Mouse (Mus musculus) stomach, embryonic 16.5 days (tissue): ENCODE measurements at regions not wholly inside any gene's neighbourhood (a gene's known extent, or its start where the extent isn't known, plus 50 kb on each side); places are given as distances from the start of the nearest gene placed in this dataset.

ENCODE experiments used
- ATAC-seq: fragments of 200-750 bp; cut with Nextera tagmentation; 2 replicates; pipeline ENCODE4 v1.8.0; 2017; ENCODE audit warnings: moderate number of reproducible peaks, moderate TSS enrichment; ENCODE audit not compliant: insufficient read depth, low FRiP score
- H3K27ac ChIP-seq: fragments of 300-500 bp; sonication (generic); 2 replicates; pipeline ENCODE4 v1.5.1; 2014; ENCODE audit warnings: low read length
- H3K27me3 ChIP-seq: fragments of 300-500 bp; sonication (generic); 2 replicates; pipeline ENCODE4 v1.6.1; 2014; ENCODE audit warnings: low read length, control low read depth, mixed read lengths; ENCODE audit not compliant: control insufficient read depth, insufficient read depth
- H3K36me3 ChIP-seq: fragments of 300-500 bp; sonication (generic); 2 replicates; pipeline ENCODE4 v1.6.1; 2014; ENCODE audit warnings: low read length; ENCODE audit not compliant: control insufficient read depth, insufficient read depth
- H3K4me1 ChIP-seq: fragments of 300-500 bp; sonication (generic); 2 replicates; pipeline ENCODE4 v1.6.1; 2014; ENCODE audit warnings: low read length, control low read depth, mixed read lengths; ENCODE audit not compliant: control insufficient read depth, insufficient read depth
- H3K4me2 ChIP-seq: fragments of 300-500 bp; sonication (generic); 2 replicates; pipeline ENCODE4 v1.6.1; 2014; ENCODE audit warnings: low read depth, low read length, mixed read lengths
- H3K4me3 ChIP-seq: fragments of 300-500 bp; sonication (generic); replicated peaks from 2 replicates; pipeline ENCODE4 v1.5.1; 2014; ENCODE audit warnings: mild to moderate bottlenecking, low read length
- H3K9ac ChIP-seq: fragments of 300-500 bp; sonication (generic); 2 replicates; pipeline ENCODE4 v1.6.1; 2014; ENCODE audit warnings: low read length
- H3K9me3 ChIP-seq: fragments of 300-500 bp; sonication (generic); replicated peaks from 2 replicates; pipeline ENCODE4 v1.6.1; 2016; ENCODE audit warnings: low read length, control low read depth; ENCODE audit not compliant: control insufficient read depth
- whole genome bisulfite sequencing: fragments of 180-500 bp; shearing (Covaris S2); extraction: QIAGEN DNeasy Blood & Tissue Kit; methylation state at CpG from one replicate; pipeline ENCODE4 v1.1.7; 2014; 5-methylcytosine and 5-hydroxymethylcytosine counted together

- Histone ChIP-seq H3K4me1 (no peaks in the 10 kb centered on the region), H3K27ac (no peak overlapping the region), H3K9me3 (no peaks in the 10 kb centered on the region), H3K4me2 (no peak overlapping the region), H3K9ac (no peak overlapping the region), H3K27me3 (no peaks in the 10 kb centered on the region), H3K36me3 (no peaks in the 10 kb centered on the region), H3K4me3 (no peak overlapping the region)
- no peak for ATAC-seq
- 49% methylated on average over 2 of the region's 2 CpGs for WGBS
These were observed 791.1 kb upstream of the A1bg start for GRCm38 (mm10) chr15:61713953-61714352.

DNA sequence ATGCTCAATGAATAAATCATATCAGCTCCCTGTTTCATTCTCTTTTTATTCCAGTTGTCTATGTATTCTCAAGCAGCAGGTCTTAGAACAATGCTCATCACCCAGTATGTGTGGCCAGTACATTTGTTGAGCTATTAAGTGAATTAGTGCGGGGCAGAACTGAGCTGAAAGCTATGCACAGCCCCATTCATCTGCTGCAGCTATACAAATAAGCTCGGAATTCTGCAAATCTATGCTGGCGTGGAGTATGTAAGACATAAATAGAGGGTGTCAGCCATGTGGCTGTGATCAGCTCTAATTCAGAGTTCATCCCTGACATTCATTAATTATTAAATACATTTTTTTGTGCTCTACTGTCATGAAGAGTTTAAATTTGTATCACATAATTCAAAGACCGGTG, 786.1 kb upstream of the A1bg start:
- Histone ChIP-seq H3K4me2 (no peak overlapping the region), H3K27ac (no peak overlapping the region), H3K27me3 (no peaks in the 10 kb centered on the region), H3K9me3 (no peaks in the 10 kb centered on the region), H3K4me1 (no peaks in the 10 kb centered on the region), H3K4me3 (no peak overlapping the region), H3K9ac (no peak overlapping the region), H3K36me3 (no peaks in the 10 kb centered on the region)
- no peak for ATAC-seq
- WGBS, result 62% methylated on average over 4 of the region's 4 CpGs

- H3K27ac ChIP-seq, result no peak overlapping the region
- no peak overlapping the region for H3K9ac ChIP-seq
- 61% methylated on average over 6 of the region's 6 CpGs for WGBS
- H3K27me3 ChIP-seq, result no peaks in the 10 kb centered on the region
- H3K4me3 ChIP-seq, result no peak overlapping the region
- no peaks in the 10 kb centered on the region for H3K4me1 ChIP-seq
- ATAC-seq, result no peak
- no peaks in the 10 kb centered on the region for H3K9me3 ChIP-seq
- H3K4me2 ChIP-seq, result no peak overlapping the region
- no peaks in the 10 kb centered on the region for H3K36me3 ChIP-seq
These were observed 785.1 kb upstream of the A1bg start for GRCm38 (mm10) chr15:61707952-61708351.

GRCm38 (mm10) chr15:61692679-61693078, 769.9 kb upstream of the A1bg start:
- no peaks in the 10 kb centered on the region for H3K27me3 ChIP-seq
- no peak overlapping the region for H3K4me3 ChIP-seq
- H3K9ac ChIP-seq, result no peak overlapping the region
- WGBS, result 87% methylated on average over 1 of the region's 1 CpGs
- no peak overlapping the region for H3K27ac ChIP-seq
- ATAC-seq, result no peak
- H3K36me3 ChIP-seq, result no peaks in the 10 kb centered on the region
- H3K4me1 ChIP-seq, result no peaks in the 10 kb centered on the region
- H3K9me3 ChIP-seq, result no peaks in the 10 kb centered on the region
- H3K4me2 ChIP-seq, result no peak overlapping the region

- Histone ChIP-seq H3K36me3 (no peaks in the 10 kb centered on the region), H3K4me1 (no peaks in the 10 kb centered on the region), H3K4me2 (no peak overlapping the region), H3K27ac (no peak overlapping the region), H3K27me3 (no peaks in the 10 kb centered on the region), H3K9me3 (no peaks in the 10 kb centered on the region), H3K4me3 (no peak overlapping the region), H3K9ac (no peak overlapping the region)
- WGBS, result 80% methylated on average over 13 of the region's 13 CpGs
- no peak for ATAC-seq
These were observed 767.6 kb upstream of the A1bg start for GRCm38 (mm10) chr15:61690425-61690824.

- H3K27me3 ChIP-seq, result no peaks in the 10 kb centered on the region
- H3K4me1 ChIP-seq, result no peaks in the 10 kb centered on the region
- WGBS, result 51% methylated on average over 12 of the region's 12 CpGs
- H3K4me3 ChIP-seq, result no peak overlapping the region
- H3K4me2 ChIP-seq, result no peak overlapping the region
- H3K9me3 ChIP-seq, result no peaks in the 10 kb centered on the region
- no peak overlapping the region for H3K9ac ChIP-seq
- no peak overlapping the region for H3K27ac ChIP-seq
- H3K36me3 ChIP-seq, result no peaks in the 10 kb centered on the region
- no peak for ATAC-seq
These were observed 767.1 kb upstream of the A1bg start for GRCm38 (mm10) chr15:61689776-61690397.

GRCm38 (mm10) chr15:61682968-61683367, 760.2 kb upstream of the A1bg start:
- Histone ChIP-seq H3K9ac (no peak overlapping the region), H3K27me3 (no peaks in the 10 kb centered on the region), H3K4me2 (no peak overlapping the region), H3K4me1 (0 out of 2 replicates have a peak, but pooled peaks cover 3% of the 10 kb centered on the region), H3K36me3 (no peaks in the 10 kb centered on the region), H3K4me3 (no peak overlapping the region), H3K9me3 (no peaks in the 10 kb centered on the region), H3K27ac (no peak overlapping the region)
- no peak for ATAC-seq
- WGBS, result 73% methylated on average over 4 of the region's 4 CpGs

GRCm38 (mm10) chr15:61670556-61670955, 747.7 kb upstream of the A1bg start:
- no peak overlapping the region for H3K4me3 ChIP-seq
- no peaks in the 10 kb centered on the region for H3K4me1 ChIP-seq
- no peaks in the 10 kb centered on the region for H3K9me3 ChIP-seq
- 75% methylated on average over 5 of the region's 5 CpGs for WGBS
- no peaks in the 10 kb centered on the region for H3K36me3 ChIP-seq
- H3K27ac ChIP-seq, result no peak overlapping the region
- H3K9ac ChIP-seq, result no peak overlapping the region
- H3K4me2 ChIP-seq, result no peak overlapping the region
- H3K27me3 ChIP-seq, result no peaks in the 10 kb centered on the region
- ATAC-seq, result no peak

DNA sequence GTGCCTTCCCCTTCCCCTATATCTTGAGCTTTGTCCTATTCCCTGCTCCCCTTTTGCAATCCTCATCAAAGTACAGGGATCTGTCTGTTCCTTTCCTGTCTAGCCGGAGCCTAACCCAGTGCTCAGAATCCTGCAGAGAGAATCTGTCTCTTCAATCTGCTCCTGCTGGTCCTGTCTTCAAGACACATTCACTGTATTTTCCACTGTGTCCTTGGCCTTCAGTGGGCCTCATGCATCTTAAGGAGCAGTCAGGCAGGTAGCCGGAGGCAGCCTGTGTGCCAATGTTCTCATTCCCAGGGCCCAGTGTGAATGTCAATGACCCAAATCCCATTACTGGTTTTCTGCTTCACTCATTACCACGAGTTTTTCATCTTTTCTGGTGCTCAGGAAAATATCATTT, 737.8 kb upstream of the A1bg start:
- no peaks in the 10 kb centered on the region for H3K27me3 ChIP-seq
- no peaks in the 10 kb centered on the region for H3K4me1 ChIP-seq
- no peak overlapping the region for H3K9ac ChIP-seq
- WGBS, result 68% methylated on average over 3 of the region's 3 CpGs
- no peak for ATAC-seq
- H3K4me3 ChIP-seq, result no peak overlapping the region
- no peak overlapping the region for H3K4me2 ChIP-seq
- H3K36me3 ChIP-seq, result no peaks in the 10 kb centered on the region
- no peak overlapping the region for H3K27ac ChIP-seq
- no peaks in the 10 kb centered on the region for H3K9me3 ChIP-seq

DNA sequence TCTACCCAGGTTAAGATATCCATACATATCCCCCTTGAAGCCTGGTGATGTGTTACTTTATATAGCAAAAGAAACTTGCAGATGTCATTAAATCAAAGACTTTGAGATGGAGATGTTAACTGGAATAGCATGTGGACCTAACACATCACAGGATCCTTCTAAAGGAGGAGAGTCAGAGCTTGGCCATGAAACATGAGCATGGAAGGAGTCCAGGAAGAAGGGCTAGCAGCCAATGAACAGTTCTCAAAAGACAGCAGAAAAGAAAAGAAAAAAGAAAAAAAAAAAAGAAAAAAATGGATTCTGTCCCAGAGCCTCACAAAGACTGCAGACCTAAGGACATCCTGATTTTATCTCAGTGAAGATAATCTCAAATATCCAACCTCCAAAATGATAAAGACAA, 734.1 kb upstream of the A1bg start:
- Histone ChIP-seq H3K4me1 (no peaks in the 10 kb centered on the region), H3K9ac (no peak overlapping the region), H3K4me2 (no peak overlapping the region), H3K27me3 (no peaks in the 10 kb centered on the region), H3K9me3 (no peaks in the 10 kb centered on the region), H3K27ac (no peak overlapping the region), H3K36me3 (no peaks in the 10 kb centered on the region), H3K4me3 (no peak overlapping the region)
- ATAC-seq, result no peak
